Mouse (Mus musculus): ENCODE data around the gene Dnajc10. TPM values are rescaled to one million over a fixed set of nuclear protein-coding genes. Genes with fewer than 3 reads are reported as not detected.

The Dnajc10 gene
- polyA plus RNA-seq, 1 experiment from 2014 or later = 47.2 TPM

- Histone ChIP-seq H3K9ac (no peak overlapping the region), H3K4me3 (no peak overlapping the region), H3K4me1 (replicated peaks) (no peaks in the 10 kb centered on the region), H3K27me3 (no peaks in the 10 kb centered on the region), H3K9me3 (replicated peaks) (no peaks in the 10 kb centered on the region), H3K4me2 (no peak overlapping the region), H3K36me3 (no peaks in the 10 kb centered on the region), H3K27ac (no peak overlapping the region)
- ATAC-seq (replicated peaks; ENCODE audit: insufficient number of reproducible peaks, insufficient read depth, low FRiP score, low read depth) = no peak
- WGBS = 46% methylated on average over 3 of the region's 3 CpGs
Measured at GRCm38 (mm10) chr2:80398595-80399099, 83.4 kb downstream of the Dnajc10 start.

Other genes starting within 250 kb of the Dnajc10 start
- gene Pde1a, start 186.0 kb upstream of the Dnajc10 start, polyA plus RNA-seq (2015; fragmentation: Nextera tagmentation; extraction: Ambion mirVana) = 25.5 and 26.2 TPM in 2 replicates
- not detected in 2 replicates for gene Prdx6b, start 23.0 kb upstream of the Dnajc10 start, polyA plus RNA-seq (2015; fragmentation: Nextera tagmentation; extraction: Ambion mirVana)
- 7.4 and 8.2 TPM in 2 replicates for gene Frzb, start 132.2 kb downstream of the Dnajc10 start, polyA plus RNA-seq (2015; fragmentation: Nextera tagmentation; extraction: Ambion mirVana)